Mouse (Mus musculus): ENCODE results near the gene Trub2.

Gene Trub2

DNA sequence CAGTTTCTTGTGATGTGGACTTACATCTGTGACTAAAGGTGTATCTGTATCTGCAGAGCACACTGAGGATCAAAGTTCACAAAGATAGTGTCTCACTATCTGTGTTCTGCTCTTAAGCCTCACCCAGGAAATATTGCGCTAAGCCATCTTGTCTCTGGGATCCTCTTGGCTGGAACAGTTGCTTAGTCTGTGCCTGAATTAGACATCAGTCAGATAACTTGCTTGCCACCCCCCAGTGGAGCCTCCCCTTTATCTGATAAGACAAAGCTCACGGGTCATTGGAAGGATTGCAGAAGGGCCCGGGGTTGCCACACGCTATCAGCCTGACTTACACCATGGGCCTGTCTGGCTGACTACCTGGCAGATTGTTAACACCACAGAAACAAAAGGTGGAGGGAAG, 15.0 kb downstream of the Trub2 start:
- no peak for DNase-seq (ENCODE audit: low spot score in 2 of 2)

DNA sequence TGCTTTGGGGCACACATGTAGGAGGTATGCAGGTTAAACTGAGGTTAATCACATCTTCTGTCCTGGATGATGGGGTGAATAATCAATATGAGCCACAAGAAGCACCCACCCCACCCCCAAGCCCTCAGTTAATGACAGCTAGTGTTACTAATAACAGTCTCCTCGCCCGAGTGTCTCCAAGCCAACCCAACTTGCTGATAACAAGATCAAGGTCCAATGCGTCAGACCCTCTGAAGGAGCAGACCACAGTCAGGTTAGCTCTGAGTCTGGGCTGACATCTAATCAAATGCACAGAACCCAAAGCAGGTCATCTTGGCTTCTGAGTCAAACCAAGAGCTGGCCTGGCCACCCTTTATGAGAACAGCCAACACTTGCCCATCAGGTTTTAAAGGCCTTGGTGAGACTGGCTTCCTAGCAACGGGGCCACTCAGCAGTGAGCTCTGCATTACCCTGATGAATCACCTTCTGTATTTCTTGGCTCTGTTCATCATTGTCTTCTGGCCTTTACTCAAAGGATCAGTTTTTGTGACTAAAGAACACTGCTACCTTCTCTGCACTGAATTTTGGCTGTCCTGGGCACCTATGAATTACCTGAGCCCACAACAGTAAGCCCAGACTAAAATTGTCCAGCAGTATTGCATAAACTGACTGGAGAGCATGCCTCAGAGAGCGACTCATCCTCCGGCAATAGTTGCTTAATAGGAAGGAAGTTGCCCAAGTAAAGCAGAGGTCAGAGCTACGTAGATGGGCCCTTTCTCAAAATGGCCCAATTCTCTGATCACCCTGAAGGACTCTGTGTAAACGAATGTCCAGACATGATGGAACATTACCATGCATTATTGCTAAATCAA, 16.5 kb downstream of the Trub2 start:
- no peak for DNase-seq (ENCODE audit: low spot score in 2 of 2)

DNA sequence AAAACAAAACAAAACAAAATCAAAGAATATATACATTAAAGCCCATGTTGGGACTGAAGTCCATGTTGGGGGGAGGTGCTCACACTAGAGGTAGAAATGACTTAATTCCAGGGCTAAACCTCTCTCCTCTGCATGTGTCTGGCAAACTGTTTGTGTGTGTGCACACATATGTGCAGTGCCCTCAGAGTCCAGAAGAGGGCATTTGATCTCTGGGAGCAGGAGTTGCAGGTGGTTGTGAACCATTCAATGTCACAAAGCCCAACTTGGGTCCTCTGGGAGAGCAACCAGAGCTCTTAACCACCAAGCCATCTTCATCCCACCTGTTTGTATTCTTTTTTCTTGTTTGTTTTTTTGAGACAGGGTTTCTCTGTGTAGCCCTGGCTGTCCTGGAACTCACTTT, 18.1 kb downstream of the Trub2 start:
- no peak for DNase-seq (ENCODE audit: low spot score in 2 of 2)

DNA sequence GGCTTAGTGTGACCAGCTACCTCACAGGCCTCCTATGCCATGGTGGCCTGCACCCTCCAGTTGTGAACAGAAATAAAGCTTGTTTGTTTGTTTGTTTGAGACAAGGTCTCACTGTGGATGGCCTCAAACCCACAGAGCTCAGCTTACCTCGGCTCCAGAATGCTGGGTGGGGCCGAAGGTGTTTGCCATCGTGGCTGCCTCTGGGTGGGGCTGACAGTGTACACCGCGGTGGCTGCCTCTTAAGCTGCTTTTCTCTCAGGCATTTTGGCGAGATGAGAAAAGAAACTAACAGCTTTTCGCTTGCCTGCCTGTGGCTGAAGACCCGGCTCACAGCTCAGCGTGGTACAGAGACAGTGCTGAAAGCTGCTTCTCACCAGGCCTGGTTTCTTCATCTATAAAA, 19.4 kb downstream of the Trub2 start:
- peak in 1 of 2 experiments; percentile 47 for DNase-seq (ENCODE audit: low spot score in 2 of 2)

DNA sequence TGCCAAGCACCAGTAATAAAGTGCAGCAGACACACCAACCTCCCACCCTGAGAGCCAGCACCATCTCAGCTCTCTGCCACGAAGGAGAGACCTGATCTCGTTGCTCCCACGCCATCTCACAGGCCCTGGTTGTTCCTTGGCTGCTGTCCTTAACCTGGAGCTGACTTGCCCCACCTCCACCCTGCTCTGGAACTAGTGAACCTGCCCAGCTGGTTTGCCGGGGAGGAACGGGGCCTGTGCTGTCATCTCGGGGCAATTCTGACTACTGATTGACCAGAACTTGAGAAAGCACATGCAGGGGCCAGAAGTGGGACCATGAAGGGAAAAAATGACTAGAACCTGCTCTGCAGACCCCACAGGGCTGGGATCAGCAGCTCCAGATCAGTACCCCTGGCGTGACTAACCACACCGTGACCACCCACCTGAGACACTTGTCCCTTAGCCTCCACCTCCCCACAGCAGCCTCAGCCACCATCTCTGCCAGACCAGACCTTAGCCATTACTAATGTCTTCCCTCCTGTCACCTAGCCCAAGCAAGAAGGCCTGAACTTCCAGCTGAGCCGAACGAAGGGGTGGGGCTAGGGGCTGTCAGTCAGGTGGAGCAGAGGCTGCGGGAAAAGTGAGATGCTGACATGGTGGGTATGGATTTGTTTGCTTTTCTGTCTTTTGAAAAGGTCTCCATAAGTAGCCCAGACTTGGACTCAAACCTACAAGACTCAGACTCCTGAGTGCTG, 20.2 kb downstream of the Trub2 start:
- DNase-seq (ENCODE audit: low spot score in 2 of 2) = no peak

DNA sequence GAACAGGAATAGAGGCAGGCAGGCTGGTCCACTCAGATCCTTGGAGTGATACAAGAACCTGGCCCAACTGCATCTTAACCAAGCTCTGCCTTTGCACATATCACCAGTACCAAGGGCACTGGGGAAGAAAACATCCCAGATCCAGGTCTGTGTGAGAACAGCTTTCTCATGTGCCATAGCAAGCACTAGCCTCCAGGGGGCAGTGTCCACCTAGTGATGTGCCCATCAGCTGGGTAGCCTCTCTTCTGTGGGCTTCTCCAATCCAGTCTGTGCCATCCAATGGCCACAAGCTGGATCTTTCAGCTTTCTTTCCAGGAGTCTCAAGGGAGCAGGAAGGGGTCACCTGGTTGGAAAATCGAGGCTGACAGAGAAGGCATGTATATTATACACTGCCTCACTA, 23.5 kb downstream of the Trub2 start:
- peak; percentile 53 to 65 for DNase-seq (ENCODE audit: low spot score in 2 of 2)

DNA sequence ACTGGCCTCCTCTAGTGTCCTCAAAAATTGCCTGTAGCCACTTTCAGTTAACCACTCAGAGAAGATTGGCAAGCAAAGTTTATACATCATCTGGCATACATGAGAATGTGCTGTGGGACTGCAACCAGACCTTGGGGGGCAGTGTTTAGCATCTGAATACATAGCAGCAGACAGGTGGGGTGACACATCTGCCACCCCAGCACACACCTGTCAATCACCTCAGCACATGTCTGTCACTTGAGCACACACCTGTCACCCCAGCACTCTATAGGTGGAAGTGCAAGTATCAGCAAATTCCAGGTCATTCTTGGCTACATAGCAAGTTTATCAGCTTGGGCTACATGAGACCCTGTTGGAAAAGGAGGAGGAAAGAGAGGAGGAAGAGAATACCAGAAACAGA, 32.6 kb downstream of the Trub2 start:
- no peak for DNase-seq (ENCODE audit: low spot score in 2 of 2)

DNA sequence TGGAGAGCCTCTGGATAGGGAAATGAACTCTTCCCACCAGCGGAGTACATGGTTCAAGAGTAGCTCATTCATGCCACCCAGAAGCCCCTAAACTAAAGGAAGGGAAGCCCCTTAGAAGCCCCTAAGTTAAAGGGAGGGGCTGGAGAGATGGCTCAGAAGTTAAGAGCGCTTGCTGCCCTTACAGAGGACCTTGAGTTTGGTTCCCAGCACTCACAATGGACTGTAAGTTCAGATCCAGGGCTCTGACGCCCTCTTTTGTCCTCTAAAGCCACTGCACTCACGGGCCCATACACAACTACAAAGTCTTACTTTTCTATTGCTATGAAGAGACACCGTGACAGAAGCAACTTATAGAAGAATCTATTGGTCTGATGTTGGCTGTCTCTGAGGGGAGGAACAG, 35.9 kb downstream of the Trub2 start:
- no peak for DNase-seq (ENCODE audit: low spot score in 2 of 2)

DNA sequence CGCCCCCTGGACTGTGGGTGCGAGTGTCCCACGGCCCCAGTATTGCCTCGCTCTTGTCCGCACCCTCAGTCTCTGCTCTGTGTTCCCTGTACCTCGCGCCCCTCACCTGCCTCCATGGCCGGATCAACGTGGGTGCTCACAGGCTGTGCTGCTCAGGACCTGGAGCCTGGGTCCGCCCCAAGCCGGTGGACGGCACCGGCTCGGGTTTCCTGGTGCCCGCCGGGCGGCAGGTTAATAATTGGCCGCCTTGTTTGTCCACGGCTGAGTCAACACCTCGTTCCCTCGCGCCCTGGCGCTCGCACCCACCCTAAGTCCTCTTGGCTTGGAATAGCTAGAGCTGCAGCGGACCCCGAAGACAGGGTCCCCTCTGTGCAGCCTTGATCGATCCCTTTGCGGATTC, 36.8 kb downstream of the Trub2 start, which contains the start of gene Gm13420:
Gene Gm13420 (minus strand): TSS at position 189 of the 400 bp plus-strand sequence.
- no peak for DNase-seq (ENCODE audit: low spot score in 2 of 2)

DNA sequence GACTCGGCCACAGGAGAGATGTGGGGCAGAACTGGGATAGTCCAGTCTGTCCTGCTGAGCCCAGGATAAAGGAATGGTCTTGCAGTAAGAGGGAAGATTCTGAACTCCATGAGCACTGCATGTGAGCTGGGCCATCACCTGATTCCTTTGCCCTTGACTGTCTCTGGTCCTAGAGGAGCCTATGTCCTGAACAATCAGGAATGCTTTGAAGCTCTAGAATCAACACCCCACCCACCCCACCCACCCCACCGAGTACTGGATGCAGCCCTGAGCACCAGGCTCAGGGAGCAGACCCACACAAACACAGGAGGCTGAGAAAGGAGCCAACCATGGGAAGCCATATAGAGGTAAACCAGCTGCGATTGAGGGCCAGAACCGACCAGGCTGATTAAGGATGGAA, 39.8 kb downstream of the Trub2 start:
- DNase-seq (ENCODE audit: low spot score in 2 of 2) = no peak

DNA sequence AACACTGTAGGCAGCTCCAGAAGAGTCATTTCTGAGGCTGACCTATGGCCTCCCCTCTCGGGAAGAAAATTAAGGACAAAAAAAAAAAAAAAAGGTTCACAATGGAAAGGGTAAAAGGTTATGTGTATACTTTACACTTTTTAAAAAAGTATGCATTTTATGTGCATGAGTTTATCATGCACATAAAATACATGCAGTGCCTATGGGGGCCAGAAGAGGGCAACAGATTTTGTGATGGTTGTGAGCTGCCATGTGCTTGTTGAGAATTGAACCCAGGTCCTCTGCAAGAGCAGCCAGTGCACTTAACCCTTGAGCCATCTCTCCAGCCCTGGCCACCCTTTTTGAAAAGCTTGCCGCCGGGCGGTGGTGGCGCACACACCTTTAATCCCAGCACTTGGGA, 40.5 kb downstream of the Trub2 start:
- no peak for DNase-seq (ENCODE audit: low spot score in 2 of 2)

DNA sequence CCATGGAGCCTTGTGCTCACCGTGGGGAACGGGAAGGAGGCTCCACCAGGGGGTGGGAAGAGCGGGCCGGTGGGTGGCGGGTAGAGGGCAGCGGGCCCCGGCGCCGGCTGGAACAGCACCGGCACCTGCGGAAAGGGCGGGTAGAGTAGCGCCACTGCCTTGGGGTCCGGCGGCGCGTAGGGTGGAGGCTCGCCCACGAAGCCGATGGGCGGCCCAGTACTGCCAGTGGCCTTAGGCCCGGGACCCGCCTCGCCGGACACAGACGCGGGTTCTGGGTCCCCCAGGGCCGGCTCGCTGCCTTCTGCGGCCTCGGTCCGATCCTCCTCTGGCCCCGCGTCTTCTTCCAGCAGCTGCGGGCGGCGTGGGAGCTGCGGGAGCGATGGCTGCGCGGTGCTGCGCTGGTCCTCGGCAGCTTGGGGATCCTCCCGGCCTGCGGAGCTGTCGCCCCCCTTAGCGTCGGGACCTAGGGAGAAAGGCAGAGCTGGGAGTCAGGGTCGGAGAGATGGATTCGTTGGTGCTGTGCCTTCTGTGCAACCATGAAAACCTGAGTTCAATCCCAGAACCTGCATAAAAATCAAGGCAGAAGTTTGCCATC, 41.0 kb downstream of the Trub2 start:
- no peak for DNase-seq (ENCODE audit: low spot score in 2 of 2)

DNA sequence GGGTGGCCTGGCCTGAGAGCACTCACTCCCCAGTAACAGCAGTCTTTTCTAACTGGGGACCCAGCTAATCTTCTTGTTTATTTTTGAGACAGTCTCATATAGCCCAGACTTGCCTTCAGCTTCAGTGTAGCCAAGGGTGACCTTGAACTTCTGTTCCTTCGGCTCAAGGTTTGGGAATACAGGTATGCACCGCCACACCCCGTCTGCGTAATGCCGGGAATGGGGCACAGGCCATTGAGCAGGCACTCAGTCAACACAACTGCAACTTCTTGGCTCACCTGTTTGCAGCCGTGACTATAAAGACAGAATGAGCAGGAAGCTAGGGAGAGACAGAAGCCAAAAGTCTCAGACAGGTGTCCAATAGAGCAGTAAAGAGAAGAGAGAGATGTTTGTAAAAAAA, 44.0 kb downstream of the Trub2 start:
- DNase-seq (ENCODE audit: low spot score in 2 of 2) = no peak

DNA sequence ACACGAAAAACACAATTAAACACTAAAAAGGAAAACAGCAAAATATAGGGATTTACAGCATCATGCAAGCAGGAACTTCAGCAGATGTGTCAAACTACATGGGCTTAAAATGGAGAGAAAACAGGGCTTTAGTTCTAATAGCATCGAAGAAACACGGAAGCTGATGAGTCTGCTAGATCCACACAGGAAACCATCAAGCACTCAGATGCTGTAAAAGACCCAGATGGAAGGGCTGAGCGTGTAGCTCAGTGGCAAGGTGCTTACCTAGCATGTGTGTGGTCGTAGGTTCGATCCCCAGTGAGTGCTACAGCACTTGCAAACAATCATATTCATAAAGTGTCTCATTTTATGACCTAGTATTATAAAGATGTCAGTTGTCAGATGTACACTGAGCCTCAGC, 47.1 kb downstream of the Trub2 start:
- peak in 1 of 2 experiments; percentile 26 for DNase-seq (ENCODE audit: low spot score in 2 of 2)

DNA sequence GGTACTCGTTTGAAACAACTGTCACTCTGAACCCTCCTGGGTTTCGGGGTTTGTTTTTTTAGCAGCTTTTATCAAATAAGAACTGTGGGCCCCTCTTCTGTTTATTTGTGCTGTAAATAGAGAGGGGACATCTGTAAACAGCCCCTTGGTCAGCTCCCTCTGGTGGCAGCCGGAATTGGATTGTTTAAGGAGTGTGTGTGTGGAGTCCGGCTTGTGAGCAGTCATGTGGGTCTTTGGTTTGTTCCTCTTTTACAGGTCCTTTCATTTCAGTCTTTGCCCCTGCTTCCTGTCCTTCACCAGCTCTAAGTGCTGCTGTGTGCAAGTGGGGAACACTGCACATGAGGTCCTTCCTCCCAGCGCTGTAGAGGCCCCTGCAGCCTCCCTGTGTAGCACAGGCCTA, 48.9 kb downstream of the Trub2 start:
- DNase-seq (ENCODE audit: low spot score in 2 of 2) = peak; percentile 20 to 59

DNA sequence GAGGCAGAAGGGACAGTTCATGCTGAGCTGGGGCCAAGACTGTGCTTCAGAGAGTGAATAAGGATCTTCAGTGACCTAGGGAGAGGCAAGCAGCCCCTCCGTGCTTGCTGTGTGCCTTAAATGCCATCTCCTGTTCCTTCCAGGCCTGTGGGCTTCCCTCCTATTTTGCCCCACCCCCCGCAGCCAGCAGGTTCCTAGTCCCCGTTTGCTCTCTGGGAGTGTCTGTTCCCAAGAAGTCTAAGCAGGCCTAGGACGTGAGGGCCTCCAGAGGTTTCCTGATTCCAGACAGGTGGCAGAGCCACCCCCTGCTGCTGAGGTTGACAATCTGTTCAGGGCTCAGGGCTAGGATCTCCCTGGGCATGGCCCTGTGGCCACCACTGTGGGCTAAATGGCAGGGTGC, 49.5 kb downstream of the Trub2 start:
- no peak for DNase-seq (ENCODE audit: low spot score in 2 of 2)

DNA sequence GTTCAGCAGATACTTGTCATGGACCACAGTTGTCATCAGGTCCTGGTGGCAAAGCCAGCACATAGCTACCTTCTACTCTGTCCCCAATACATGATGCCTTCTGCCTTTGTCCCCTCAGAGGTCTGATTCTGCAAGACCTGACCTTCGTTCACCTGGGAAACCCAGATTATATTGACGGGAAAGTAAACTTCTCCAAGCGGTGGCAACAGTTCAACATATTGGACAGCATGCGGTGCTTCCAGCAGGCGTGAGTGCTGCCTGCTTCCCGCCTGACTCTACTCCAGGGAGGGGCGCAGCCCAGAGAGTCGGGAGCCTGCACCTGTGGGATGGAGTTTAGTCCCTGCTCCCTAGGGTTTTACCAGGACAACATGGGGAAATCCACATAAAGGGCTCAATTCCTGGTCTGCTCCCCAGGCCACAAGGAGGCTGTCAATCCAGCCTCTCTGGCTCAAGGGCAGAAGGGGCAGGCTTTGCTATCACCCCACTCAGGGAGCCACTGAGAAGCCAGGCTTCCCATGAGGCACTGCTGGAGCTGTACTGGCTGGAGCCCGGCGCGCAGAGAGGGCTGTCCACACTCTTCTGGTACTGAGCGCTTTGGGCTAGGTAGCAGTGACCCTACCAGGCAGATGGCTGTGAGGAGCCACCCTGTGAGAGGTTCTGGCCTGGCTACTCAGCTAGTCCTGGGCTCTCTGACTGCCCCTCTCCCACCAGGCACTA, 50.9 kb downstream of the Trub2 start:
- no peak for DNase-seq (ENCODE audit: low spot score in 2 of 2)

DNA sequence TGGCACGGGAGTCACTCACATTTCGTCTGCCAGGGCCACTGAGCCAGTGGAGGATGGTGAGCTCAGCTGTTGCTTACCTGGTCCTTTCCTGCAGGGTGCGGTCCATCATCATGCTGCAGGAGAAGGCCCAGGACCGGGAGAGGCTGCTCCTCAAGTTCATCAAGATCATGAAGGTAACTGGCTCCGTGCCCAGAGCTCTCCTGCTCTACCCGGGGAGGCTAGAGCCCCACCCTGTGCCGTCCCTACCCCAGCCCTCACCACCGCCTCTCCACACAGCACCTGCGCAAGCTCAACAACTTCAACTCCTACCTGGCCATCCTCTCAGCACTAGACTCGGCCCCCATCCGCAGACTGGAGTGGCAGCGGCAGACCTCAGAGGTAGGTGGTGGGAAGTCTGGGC, 52.6 kb downstream of the Trub2 start:
- no peak for DNase-seq (ENCODE audit: low spot score in 2 of 2)

DNA sequence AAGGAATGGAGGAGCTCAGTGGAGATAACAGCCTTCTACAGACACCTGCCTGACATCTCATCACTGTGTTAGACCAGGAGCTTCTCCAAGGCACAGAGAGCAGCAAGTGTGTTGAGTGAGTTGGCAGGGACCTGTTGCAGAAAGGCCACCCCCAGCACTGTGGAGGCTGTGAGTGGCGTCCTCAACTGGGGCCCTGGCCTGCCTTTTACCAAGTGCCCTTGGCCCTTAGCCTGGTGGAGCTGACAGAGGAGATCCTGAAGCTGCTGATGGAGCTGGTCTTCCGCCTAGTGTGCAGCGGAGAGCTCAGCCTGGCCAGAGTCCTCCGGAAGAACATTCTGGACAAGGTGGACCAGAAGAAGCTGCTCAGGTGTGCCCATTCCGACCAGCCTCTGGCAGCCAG, 55.0 kb downstream of the Trub2 start:
- no peak for DNase-seq (ENCODE audit: low spot score in 2 of 2)

DNA sequence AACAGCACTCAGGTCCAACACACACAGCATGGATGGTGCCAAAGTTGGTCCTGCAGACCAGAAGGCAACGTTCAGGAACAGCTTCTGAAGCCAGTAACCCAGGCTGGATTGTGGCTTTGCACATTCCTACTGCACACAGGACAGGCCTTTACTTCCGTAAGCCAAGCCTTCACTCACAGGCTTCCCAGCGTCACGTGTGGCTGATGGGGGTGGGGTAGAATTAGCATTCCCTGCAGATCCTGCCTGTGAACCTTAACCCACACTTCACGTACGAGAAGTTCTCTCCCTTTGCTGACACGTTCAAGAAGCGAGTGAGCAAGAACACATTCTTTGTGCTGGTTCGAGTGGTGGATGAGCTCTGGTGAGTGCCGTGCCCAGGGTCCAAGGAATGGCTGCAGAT, 55.7 kb downstream of the Trub2 start:
- DNase-seq (ENCODE audit: low spot score in 2 of 2) = no peak

DNA sequence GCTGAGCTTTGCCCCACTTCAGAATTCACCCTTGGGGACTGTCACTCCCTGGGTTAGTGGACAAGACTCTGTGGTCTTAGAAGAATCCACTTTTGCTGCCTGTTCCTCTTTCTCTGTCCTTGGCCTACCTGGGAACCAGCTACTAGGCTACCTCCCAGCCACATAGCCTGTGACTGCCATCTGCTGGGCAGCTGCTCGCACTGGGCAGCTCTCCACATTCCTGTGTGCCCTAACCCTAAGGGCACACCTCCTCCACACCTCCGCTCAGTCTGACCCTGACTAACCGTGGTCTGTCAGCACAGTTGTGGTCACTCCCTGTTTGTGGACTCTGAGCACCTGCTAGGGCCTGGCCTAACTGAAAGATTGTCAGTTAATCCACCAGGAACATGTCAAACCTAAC, 56.8 kb downstream of the Trub2 start:
- DNase-seq (ENCODE audit: low spot score in 2 of 2) = peak; percentile 23 to 36

DNA sequence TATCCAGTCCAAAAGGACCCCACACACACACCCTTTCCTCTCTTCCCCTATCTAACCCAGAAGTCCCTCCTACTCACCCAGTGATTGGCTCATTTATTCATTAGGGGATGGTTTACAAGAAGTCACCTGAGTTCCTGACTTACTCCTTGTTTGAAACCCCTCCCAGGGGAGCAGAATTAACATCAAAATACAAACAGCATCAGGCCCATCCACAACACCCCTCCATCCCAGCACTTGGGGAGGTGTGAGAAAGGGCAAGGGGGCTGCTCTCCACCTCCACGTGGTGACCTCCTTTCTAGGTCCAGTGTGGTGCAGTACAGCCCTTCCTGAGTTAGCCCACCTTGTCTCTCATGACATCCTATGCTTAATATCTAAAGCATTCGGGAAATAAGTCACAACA, 58.8 kb downstream of the Trub2 start:
- DNase-seq (ENCODE audit: low spot score in 2 of 2) = no peak

Data from natural killer cell, adult 2 months (primary cell).